Mouse (Mus musculus) brain, embryonic 14.5 days (tissue): ENCODE measurements around the gene Ddb1. TPM values are rescaled to one million over a fixed set of nuclear protein-coding genes. Genes with fewer than 3 reads are reported as not detected.

Experiments
- DNase-seq: peaks from one replicate; pipeline ENCODE4 v3.0.0-alpha.2; 2011; ENCODE audit warnings: low read depth
- CTCF ChIP-seq: fragments of 200-500 bp; IDR thresholded peaks from 2 replicates; pipeline ENCODE4 v1.5.1; 2012; ENCODE audit warnings: inconsistent platforms, mild to moderate bottlenecking, moderate library complexity, borderline replicate concordance; ENCODE audit not compliant: insufficient read depth, insufficient read length; ENCODE audit errors: extremely low read depth
- POLR2A ChIP-seq: fragments of 200-500 bp; IDR thresholded peaks from 2 replicates; pipeline ENCODE4 v1.6.1; 2012; ENCODE audit warnings: mild to moderate bottlenecking, inconsistent platforms, borderline replicate concordance; ENCODE audit not compliant: poor library complexity, insufficient read depth, insufficient read length, severe bottlenecking; ENCODE audit errors: extremely low read depth
- polyA plus RNA-seq: library from polyadenylated mRNA; depleted of rRNA; stranded (reverse); fragments of >200 nt; gene quantifications from 2 replicates; pipeline ENCODE4 v1.2.3, GENCODE M21; 2012

The Ddb1 gene
- polyA plus RNA-seq, 1 experiment, result 237 TPM

- no peak for DNase-seq
- TF ChIP-seq POLR2A (no peak), CTCF (no peak)
These were observed 43.0 kb downstream of the Ddb1 start for GRCm38 (mm10) chr19:10648156-10648555.

GRCm38 (mm10) chr19:10656058-10656457, 50.9 kb downstream of the Ddb1 start:
- TF ChIP-seq CTCF (no peak), POLR2A (no peak)
- no peak for DNase-seq

- DNase-seq, result no peak
- TF ChIP-seq POLR2A, result no peak
- no peak for TF ChIP-seq CTCF
These were observed 52.6 kb downstream of the Ddb1 start for GRCm38 (mm10) chr19:10657742-10658141.

GRCm38 (mm10) chr19:10658406-10658805, 53.3 kb downstream of the Ddb1 start:
- no peak for DNase-seq
- TF ChIP-seq POLR2A (no peak), CTCF (no peak)

GRCm38 (mm10) chr19:10661373-10661772, 56.2 kb downstream of the Ddb1 start:
- DNase-seq, result no peak
- TF ChIP-seq POLR2A (no peak), CTCF (no peak)

- no peak for DNase-seq
- TF ChIP-seq CTCF (no peak), POLR2A (no peak)
These were observed 56.8 kb downstream of the Ddb1 start for GRCm38 (mm10) chr19:10661919-10662318.

- no peak for DNase-seq
- no peak for TF ChIP-seq CTCF
- no peak for TF ChIP-seq POLR2A
These were observed 57.5 kb downstream of the Ddb1 start for GRCm38 (mm10) chr19:10662665-10663064.

- no peak for DNase-seq
- TF ChIP-seq CTCF (no peak), POLR2A (no peak)
These were observed 60.0 kb downstream of the Ddb1 start for GRCm38 (mm10) chr19:10665093-10665492.

GRCm38 (mm10) chr19:10665499-10665898, 60.4 kb downstream of the Ddb1 start:
- peak; percentile 89 for TF ChIP-seq CTCF
- no peak for TF ChIP-seq POLR2A

GRCm38 (mm10) chr19:10671319-10671718, 66.2 kb downstream of the Ddb1 start:
- TF ChIP-seq CTCF, result no peak
- TF ChIP-seq POLR2A, result no peak
- no peak for DNase-seq

More at GRCm38 (mm10) chr19:10665499-10665898, 60.4 kb downstream of the Ddb1 start:
- peak; percentile 75 for DNase-seq

GRCm38 (mm10) chr19:10671854-10672417, 66.8 kb downstream of the Ddb1 start:
- TF ChIP-seq CTCF, result no peak
- no peak for TF ChIP-seq POLR2A
- DNase-seq, result no peak

GRCm38 (mm10) chr19:10673275-10673674, 68.1 kb downstream of the Ddb1 start:
- no peak for TF ChIP-seq CTCF
- TF ChIP-seq POLR2A, result no peak
- DNase-seq, result peak; percentile 9
